Mouse (Mus musculus): ENCODE results near the gene Mta3. TPM values are rescaled to one million over a fixed set of nuclear protein-coding genes. Genes with fewer than 3 reads are reported as not detected.

Gene Mta3
- total and polyA plus RNA-seq, 3 experiments: 31.1 to 67.6 (median 39.2) TPM

- Histone ChIP-seq H3K4me1 (ENCODE audit: control insufficient read depth in 1 of 2, insufficient read depth in 2 of 2) (peaks cover 0 to 14% of the 10 kb centered on the region in 2 experiments; a peak in 2 of 4 replicates), H3K4me3 (replicated peaks in 1 of 3; ENCODE audit: low read depth in 2 of 3, low read length in 2 of 3, poor library complexity in 1 of 3) (no peak overlapping the region), H3K79me2 (replicated peaks; ENCODE audit: control insufficient read depth, extremely low read depth, insufficient read depth, poor library complexity, severe bottlenecking) (no peaks in the 10 kb centered on the region), H3K27me3 (replicated peaks) (no peaks in the 10 kb centered on the region), H3K9me3 (replicated peaks; ENCODE audit: low read length) (no peaks in the 10 kb centered on the region), H3K27ac (ENCODE audit: insufficient read depth, low read depth) (no peak overlapping the region), H3K36me3 (replicated peaks in 1 of 2; ENCODE audit: control insufficient read depth in 1 of 2, insufficient read depth in 1 of 2, low read length in 1 of 2) (no peaks in the 10 kb centered on the region), H3K4me2 (ENCODE audit: insufficient read depth, low read depth, poor library complexity, severe bottlenecking) (no peak overlapping the region), H3K9ac (ENCODE audit: insufficient read depth, low read depth) (no peak overlapping the region)
- in situ Hi-C loops (cut with MboI; ENCODE audit: low pct_ligation_motif_present, low pct_unique_long_range_greater_than_20kb, low sequenced_read_pairs): loop anchor here (10.0 kb wide), 1 partner anchor 324 kb away; no protein-coding TSS in a partner anchor
- dilution Hi-C loops (cut with MboI; ENCODE audit: extremely low pct_ligation_motif_present, extremely low pct_unique_long_range_greater_than_20kb, low sequenced_read_pairs): no loop called here
- DNase-seq (ENCODE audit: extremely low read depth): no peak
- TF ChIP-seq ZMIZ1 (IDR thresholded peaks at IDR 0.05; ENCODE audit: low read depth, low read length) (no peak), POLR2AphosphoS2 (IDR thresholded peaks at IDR 0.05; ENCODE audit: low read depth, low read length) (no peak), POLR2A (IDR thresholded peaks at IDR 0.05; ENCODE audit: low read depth, low read length) (no peak), MAZ (IDR thresholded peaks at IDR 0.05; ENCODE audit: low read depth, low read length) (no peak), ELF1 (IDR thresholded peaks at IDR 0.05; ENCODE audit: low read depth, low read length) (no peak), IRF4 (IDR thresholded peaks at IDR 0.05; ENCODE audit: low read depth, low read length) (no peak), NRF1 (IDR thresholded peaks at IDR 0.05; ENCODE audit: low read depth, low read length) (no peak), MAFK (IDR thresholded peaks at IDR 0.05; ENCODE audit: insufficient replicate concordance, low read length) (no peak), CHD1 (IDR thresholded peaks at IDR 0.05; ENCODE audit: low read depth, low read length) (no peak), HCFC1 (IDR thresholded peaks at IDR 0.05; ENCODE audit: low read depth, low read length) (no peak), RCOR1 (conservative IDR thresholded peaks at IDR 0.05; ENCODE audit: low read depth, low read length) (no peak), PAX5 (IDR thresholded peaks at IDR 0.05; ENCODE audit: low read length) (no peak), ZKSCAN1 (IDR thresholded peaks at IDR 0.05; ENCODE audit: borderline replicate concordance, low read depth, low read length) (no peak), TBP (conservative IDR thresholded peaks at IDR 0.05; ENCODE audit: low read depth, low read length) (no peak), UBTF (IDR thresholded peaks at IDR 0.05; ENCODE audit: low read depth, low read length) (no peak), KAT2A (IDR thresholded peaks at IDR 0.05; ENCODE audit: insufficient replicate concordance, low read length) (no peak), ETS1 (conservative IDR thresholded peaks at IDR 0.05; ENCODE audit: low read depth, low read length) (no peak), TCF12 (IDR thresholded peaks at IDR 0.05; ENCODE audit: low read depth, low read length) (no peak), MEF2A (IDR thresholded peaks at IDR 0.05; ENCODE audit: borderline replicate concordance, low read depth, low read length) (no peak)
Observed at GRCm38 (mm10) chr17:83870385-83870784, 164.4 kb downstream of the Mta3 start.

Other genes with a start within 250 kb of the Mta3 start
- gene Cox7a2l, start 188.8 kb upstream of the Mta3 start, total RNA-seq (2012; rRNA removed): 267 and 310 TPM in 2 replicates
- gene Cox7a2l, start 188.8 kb upstream of the Mta3 start, total RNA-seq (2014; rRNA removed): 371 and 386 TPM in 2 replicates
- gene Cox7a2l, start 188.8 kb upstream of the Mta3 start, polyA plus RNA-seq (2012; ENCODE audit: insufficient read length, low read depth): 233 and 283 TPM in 2 replicates
- gene Kcng3, start 74.3 kb upstream of the Mta3 start, total RNA-seq (2012; rRNA removed): not detected in 2 replicates
- not detected in 2 replicates for gene Kcng3, start 74.3 kb upstream of the Mta3 start, total RNA-seq (2014; rRNA removed)
- not detected in 2 replicates for gene Kcng3, start 74.3 kb upstream of the Mta3 start, polyA plus RNA-seq (2012; ENCODE audit: insufficient read length, low read depth)
- 12.3 and 18.6 TPM in 2 replicates for gene Haao, start 141.8 kb downstream of the Mta3 start, total RNA-seq (2012; rRNA removed)
- gene Haao, start 141.8 kb downstream of the Mta3 start, total RNA-seq (2014; rRNA removed): 19.1 and 21.7 TPM in 2 replicates
- gene Haao, start 141.8 kb downstream of the Mta3 start, polyA plus RNA-seq (2012; ENCODE audit: insufficient read length, low read depth): 30.6 and 33.8 TPM in 2 replicates